In genomic region chr10:60078561-60078917, GRCm38 (mm10) we compare ENCODE assay signal across 8 mouse cellular contexts. TPM values are rescaled to one million over a fixed set of nuclear protein-coding genes. Genes with fewer than 3 reads are reported as not detected.
DNase-seq lines count a peak whose midpoint lies in the region; ATAC-seq and TF ChIP-seq lines count a peak whose summit lies in the region.

No protein-coding gene starts in this region.

- DNase-seq in lung, embryonic 14.5 days, result peak; percentile 94
- no peak for DNase-seq in lung, adult 2 months
- peak; percentile 79 for DNase-seq in adrenal gland, adult 8-10 months
- DNase-seq in frontal cortex, postnatal 25 days (ENCODE audit: low spot score in 2 of 2), result peak; percentile 24 to 33
- DNase-seq in hindbrain, embryonic 14.5 days (ENCODE audit: low spot score), result no peak
- DNase-seq in telencephalon, adult 2 months (ENCODE audit: low read depth, low spot score), result peak; percentile 28
- DNase-seq in B cell, adult 2 months, result no peak

- H3K4me1 ChIP-seq in lung, embryonic 14.5 days (ENCODE audit: insufficient read depth), result peaks cover 20% of the 10 kb centered on the region
- peaks cover 2% of the 10 kb centered on the region for H3K4me1 ChIP-seq in lung, adult 2 months (ENCODE audit: control insufficient read depth, insufficient read depth, low read length)
- peaks cover 19% of the 10 kb centered on the region for H3K4me1 ChIP-seq in hindbrain, embryonic 14.5 days (replicated peaks; ENCODE audit: control insufficient read depth, insufficient read depth, low read length)
- H3K4me1 ChIP-seq in liver, embryonic 16.5 days (ENCODE audit: control insufficient read depth, low read depth, low read length), result peaks cover 51% of the 10 kb centered on the region

- ATAC-seq in lung, embryonic 14.5 days (ENCODE audit: insufficient read depth), result peak; percentile 87
- no peak for ATAC-seq in hindbrain, embryonic 14.5 days (ENCODE audit: low FRiP score)
- ATAC-seq in liver, embryonic 16.5 days (ENCODE audit: low read depth), result peak; percentile 86

- no peaks in the 10 kb centered on the region for H3K36me3 ChIP-seq in lung, embryonic 14.5 days (ENCODE audit: insufficient read depth)
- H3K36me3 ChIP-seq in hindbrain, embryonic 14.5 days (replicated peaks; ENCODE audit: control insufficient read depth, insufficient read depth), result no peaks in the 10 kb centered on the region
- no peaks in the 10 kb centered on the region for H3K36me3 ChIP-seq in liver, embryonic 16.5 days (ENCODE audit: control insufficient read depth, insufficient read depth)

- 25% methylated on average over 5 of the region's 5 CpGs for WGBS in lung, embryonic 14.5 days
- WGBS in lung, adult 2 months, result 57% methylated on average over 5 of the region's 5 CpGs
- WGBS in hindbrain, embryonic 14.5 days, result 68% methylated on average over 5 of the region's 5 CpGs
- WGBS in liver, embryonic 16.5 days (ENCODE audit: insufficient replicate concordance), result 23% methylated on average over 5 of the region's 5 CpGs

- H3K27me3 ChIP-seq in lung, embryonic 14.5 days (ENCODE audit: insufficient read depth, low read length), result no peaks in the 10 kb centered on the region
- no peaks in the 10 kb centered on the region for H3K27me3 ChIP-seq in hindbrain, embryonic 14.5 days (ENCODE audit: control insufficient read depth, insufficient read depth, low read length)
- H3K27me3 ChIP-seq in liver, embryonic 16.5 days (ENCODE audit: control insufficient read depth, insufficient read depth, low read depth, low read length), result no peaks in the 10 kb centered on the region

- H3K27ac ChIP-seq in lung, embryonic 14.5 days (ENCODE audit: low read depth), result peak overlapping the region; percentile 58
- H3K27ac ChIP-seq in hindbrain, embryonic 14.5 days, result peak overlapping the region; percentile 51
- peak overlapping the region; percentile 85 for H3K27ac ChIP-seq in liver, embryonic 16.5 days (ENCODE audit: low read length)

- H3K4me3 ChIP-seq in lung, embryonic 14.5 days (ENCODE audit: low read depth, low read length), result no peak overlapping the region
- no peak overlapping the region for H3K4me3 ChIP-seq in lung, adult 2 months (replicated peaks; ENCODE audit: extremely low read depth, low read depth, low read length)
- no peak overlapping the region for H3K4me3 ChIP-seq in hindbrain, embryonic 14.5 days (replicated peaks; ENCODE audit: low read length)
- H3K4me3 ChIP-seq in liver, embryonic 16.5 days (ENCODE audit: low read depth, low read length), result peak overlapping the region; percentile 39

- H3K9me3 ChIP-seq in lung, embryonic 14.5 days (ENCODE audit: low read depth, low read length), result no peaks in the 10 kb centered on the region
- H3K9me3 ChIP-seq in hindbrain, embryonic 14.5 days (ENCODE audit: control insufficient read depth, low read length), result no peaks in the 10 kb centered on the region
- no peaks in the 10 kb centered on the region for H3K9me3 ChIP-seq in liver, embryonic 16.5 days (replicated peaks; ENCODE audit: control insufficient read depth, low read length)

- TF ChIP-seq POLR2A in lung, adult 2 months (IDR thresholded peaks at IDR 0.05; ENCODE audit: borderline replicate concordance, extremely low read depth, low read depth, low read length), result no peak

- H3K9ac ChIP-seq in lung, embryonic 14.5 days, result no peak overlapping the region
- no peak overlapping the region for H3K9ac ChIP-seq in hindbrain, embryonic 14.5 days
- H3K9ac ChIP-seq in liver, embryonic 16.5 days (ENCODE audit: low read depth, low read length), result no peak overlapping the region

- no peak for TF ChIP-seq CTCF in lung, embryonic 14.5 days (IDR thresholded peaks at IDR 0.05; ENCODE audit: low read depth)
- TF ChIP-seq CTCF in lung, adult 2 months (IDR thresholded peaks at IDR 0.05; ENCODE audit: insufficient read depth, low read length), result no peak

- H3K4me2 ChIP-seq in lung, embryonic 14.5 days, result peak overlapping the region; percentile 41
- H3K4me2 ChIP-seq in hindbrain, embryonic 14.5 days (replicated peaks), result no peak overlapping the region
- peak overlapping the region; percentile 71 for H3K4me2 ChIP-seq in liver, embryonic 16.5 days (ENCODE audit: low read depth, low read length)

RNA-seq across cellular contexts. Expression of gene Spock2, which starts 27.5 kb away (rescaled TPM):
- 1.2 and 1.3 TPM in 2 replicates for polyA plus RNA-seq in lung, embryonic 14.5 days (2014; fragmentation: Nextera tagmentation; extraction: Ambion mirVana)
- polyA plus RNA-seq in lung, adult 2 months (2012; rRNA removed), result 138 and 143 TPM in 2 replicates
- 10 to 100 TPM; 55.0 to 86.5 (median 65.1) TPM for total RNA-seq in adrenal gland, adult 8-10 months (2022)
- polyA plus RNA-seq in hindbrain, embryonic 14.5 days (2014; fragmentation: Nextera tagmentation; extraction: Ambion mirVana), result 85.3 and 88.8 TPM in 2 replicates
- 0.02 and 0.14 TPM in 2 replicates for polyA plus RNA-seq in liver, embryonic 16.5 days (2015; fragmentation: Nextera tagmentation; extraction: Ambion mirVana)

Comparison
In these comparisons a context has a peak if more than half of its experiments do, and no peak if none do; other contexts are left out.
1. DNase-seq: peak in lung, embryonic 14.5 days (single experiment), adrenal gland, adult 8-10 months (single experiment), frontal cortex, postnatal 25 days (2 of 2) and telencephalon, adult 2 months (single experiment); none in lung, adult 2 months (single experiment), hindbrain, embryonic 14.5 days (single experiment) and B cell, adult 2 months (0 of 2).
2. RNA of gene Spock2, which starts 27.5 kb away (polyA plus RNA-seq): 138 to 143 TPM in lung, adult 2 months and 85.3 to 88.8 TPM in hindbrain, embryonic 14.5 days; 1.2 to 1.3 TPM in lung, embryonic 14.5 days and 0.02 to 0.14 TPM in liver, embryonic 16.5 days; every median in the first group is over 10 times any median in the second.
3. Peak in every context shown above with its lines, with median percentiles within 50 percentile points of each other: H3K27ac ChIP-seq.